Mouse (Mus musculus) thymus, adult 2 months (tissue): ENCODE measurements at regions not wholly inside any gene's neighbourhood (a gene's known extent, or its start where the extent isn't known, plus 50 kb on each side); places are given as distances from the start of the nearest gene placed in this dataset.

ENCODE experiments used
- CTCF ChIP-seq: fragments of 200-500 bp; IDR thresholded peaks from 2 replicates; pipeline ENCODE4 v1.5.1; 2012; ENCODE audit warnings: mild to moderate bottlenecking, control low read depth, low read length, moderate library complexity, borderline replicate concordance; ENCODE audit not compliant: control insufficient read depth, poor library complexity, insufficient read depth; ENCODE audit errors: extremely low read depth
- POLR2A ChIP-seq: fragments of 200-500 bp; IDR thresholded peaks from 2 replicates; pipeline ENCODE4 v1.6.1; 2012; ENCODE audit warnings: mild to moderate bottlenecking, low read length, control low read depth, moderate library complexity; ENCODE audit not compliant: control insufficient read depth, poor library complexity, insufficient read depth; ENCODE audit errors: extremely low read depth

DNA sequence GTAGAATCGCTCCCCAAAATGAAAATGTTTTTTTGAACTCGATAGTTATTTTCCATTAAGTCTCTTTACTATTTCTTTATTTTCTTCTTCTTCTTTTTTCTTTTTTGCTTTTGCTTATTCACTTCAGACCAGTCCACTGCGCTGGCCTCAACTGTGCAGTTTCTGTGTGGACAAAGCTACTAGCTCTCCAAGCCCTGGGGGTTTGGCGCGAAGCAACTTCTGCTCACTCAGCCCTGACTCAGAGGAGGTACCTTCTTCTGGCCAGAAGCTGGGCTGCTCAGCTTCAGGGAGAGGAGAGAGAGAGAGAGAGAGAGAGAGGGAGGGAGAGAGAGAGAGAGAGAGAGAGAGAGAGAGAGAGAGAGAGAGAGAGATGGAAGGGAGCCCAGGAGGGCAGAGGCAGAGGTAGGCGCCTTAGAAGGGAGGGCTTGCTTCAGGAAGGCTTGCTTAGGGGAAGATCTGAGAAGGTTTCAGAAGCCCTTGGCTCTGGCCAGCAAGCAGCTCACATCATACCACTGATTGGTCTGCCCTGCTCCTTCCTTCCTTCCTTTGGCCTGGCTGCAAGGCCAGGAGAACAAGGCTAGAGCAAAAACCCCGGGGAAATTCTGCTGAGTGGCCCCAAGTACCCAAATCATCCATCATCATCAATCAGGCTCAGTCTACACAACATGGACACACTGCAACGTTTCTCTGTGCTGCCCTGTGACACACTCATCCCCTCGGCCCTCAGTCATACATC lies 160.5 kb upstream of the Sox9 start:
- no peak for TF ChIP-seq CTCF
- no peak for TF ChIP-seq POLR2A
